In the genomic region with DNA sequence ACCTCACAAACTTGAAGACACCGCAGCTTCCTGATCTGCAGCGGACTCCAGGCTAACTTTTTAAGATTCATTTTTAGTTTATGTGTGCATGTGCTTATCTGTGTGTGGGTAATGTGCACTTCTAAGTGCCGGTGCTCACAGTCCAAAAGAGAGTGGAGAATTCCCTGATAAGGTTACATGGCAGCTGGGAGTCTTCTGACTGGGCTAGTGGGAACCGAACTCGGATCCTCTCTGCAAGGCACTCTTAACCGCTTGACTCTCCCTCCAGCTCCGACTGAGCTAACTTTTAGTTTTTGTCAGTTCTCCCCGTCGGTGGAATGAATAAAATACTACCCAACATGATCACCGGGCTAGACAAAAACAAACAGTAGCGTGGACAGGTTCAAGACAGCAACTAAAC, we compare ENCODE assay signal across 8 mouse cellular contexts. TPM values are rescaled to one million over a fixed set of nuclear protein-coding genes. Genes with fewer than 3 reads are reported as not detected.
A peak's percentile ranks its signal among the peaks of the same experiment; 100 is the strongest.
DNase-seq lines count a peak whose midpoint lies in the region; ATAC-seq and TF ChIP-seq lines count a peak whose summit lies in the region.

No protein-coding gene starts in this region.

- DNase-seq in kidney, adult 11 months = no peak
- peak; percentile 29 for DNase-seq in R1 (ENCODE audit: low read depth, low spot score)
- no peak for DNase-seq in forebrain, postnatal 0 days
- DNase-seq in liver, adult 2 months (ENCODE audit: extremely low read depth, low read depth, low spot score) = peak; percentile 20
- DNase-seq in gastrocnemius, postnatal 10 days = no peak
- no peak for DNase-seq in layer of hippocampus, adult 18-20 months (ENCODE audit: low spot score in 2 of 2)

- H3K4me2 ChIP-seq in kidney, embryonic 15.5 days = peak overlapping the region; percentile 73
- H3K4me2 ChIP-seq in forebrain, postnatal 0 days (ENCODE audit: low read depth) = peak overlapping the region; percentile 77
- peak overlapping the region; percentile 67 for H3K4me2 ChIP-seq in stomach, embryonic 14.5 days (replicated peaks; ENCODE audit: low read depth, low read length)

- H3K36me3 ChIP-seq in kidney, embryonic 15.5 days = peaks cover 48% of the 10 kb centered on the region
- peaks cover 27% of the 10 kb centered on the region; the same call in 1 of the 2 replicates for H3K36me3 ChIP-seq in forebrain, postnatal 0 days (ENCODE audit: insufficient read depth)
- H3K36me3 ChIP-seq in liver, adult 2 months (ENCODE audit: control insufficient read depth, insufficient read depth, low read length) = peaks cover 27% of the 10 kb centered on the region
- H3K36me3 ChIP-seq in stomach, embryonic 14.5 days (ENCODE audit: control insufficient read depth, insufficient read depth, low read length) = peaks cover 23% of the 10 kb centered on the region

- WGBS in kidney, embryonic 15.5 days = 10% methylated on average over 11 of the region's 11 CpGs
- 11% methylated on average over 11 of the region's 11 CpGs for WGBS in forebrain, postnatal 0 days
- 7% methylated on average over 11 of the region's 11 CpGs for WGBS in liver, adult 2 months
- 8% methylated on average over 11 of the region's 11 CpGs for WGBS in stomach, embryonic 14.5 days

- no peak for ATAC-seq in kidney, embryonic 15.5 days (replicated peaks; ENCODE audit: low FRiP score)
- no peak for ATAC-seq in forebrain, postnatal 0 days
- ATAC-seq in stomach, embryonic 14.5 days (ENCODE audit: insufficient number of reproducible peaks, insufficient read depth, low FRiP score, low read depth) = no peak

- TF ChIP-seq CTCF in forebrain, postnatal 0 days (IDR thresholded peaks at IDR 0.05; ENCODE audit: low read depth) = no peak
- TF ChIP-seq CTCF in liver, adult 2 months (IDR thresholded peaks at IDR 0.05; ENCODE audit: low read depth, low read length) = no peak

- no peak for TF ChIP-seq POLR2A in liver, adult 2 months (IDR thresholded peaks at IDR 0.05; ENCODE audit: extremely low read depth, insufficient read depth, low read length)

- H3K4me3 ChIP-seq in kidney, embryonic 15.5 days (replicated peaks) = peak overlapping the region; percentile 83
- peak overlapping the region; percentile 98 for H3K4me3 ChIP-seq in forebrain, postnatal 0 days (ENCODE audit: low read depth, low read length)
- peak overlapping the region; percentile 88 for H3K4me3 ChIP-seq in liver, adult 2 months (ENCODE audit: insufficient read depth, low read depth, low read length)
- H3K4me3 ChIP-seq in stomach, embryonic 14.5 days (ENCODE audit: low read depth, low read length) = peak overlapping the region; percentile 68

- H3K9me3 ChIP-seq in kidney, embryonic 15.5 days (replicated peaks) = no peaks in the 10 kb centered on the region
- no peaks in the 10 kb centered on the region for H3K9me3 ChIP-seq in forebrain, postnatal 0 days (ENCODE audit: low read length)
- no peaks in the 10 kb centered on the region for H3K9me3 ChIP-seq in stomach, embryonic 14.5 days (ENCODE audit: control insufficient read depth, low read depth, low read length)

- peak overlapping the region; percentile 91 for H3K27ac ChIP-seq in kidney, embryonic 15.5 days
- H3K27ac ChIP-seq in forebrain, postnatal 0 days (ENCODE audit: low read depth, low read length) = peak overlapping the region; percentile 92; the same call in 1 of the 2 replicates
- H3K27ac ChIP-seq in liver, adult 2 months (replicated peaks; ENCODE audit: insufficient read depth, low read depth, low read length) = peak overlapping the region; percentile 75
- peak overlapping the region; percentile 91; the same call in 1 of the 2 replicates for H3K27ac ChIP-seq in stomach, embryonic 14.5 days (ENCODE audit: low read length)

- peaks cover 23% of the 10 kb centered on the region for H3K4me1 ChIP-seq in kidney, embryonic 15.5 days
- peaks cover 23% of the 10 kb centered on the region for H3K4me1 ChIP-seq in forebrain, postnatal 0 days (ENCODE audit: insufficient read depth)
- peaks cover 14% of the 10 kb centered on the region; the same call in 1 of the 2 replicates for H3K4me1 ChIP-seq in liver, adult 2 months (ENCODE audit: control insufficient read depth, insufficient read depth, low read length)
- H3K4me1 ChIP-seq in stomach, embryonic 14.5 days (ENCODE audit: control insufficient read depth, insufficient read depth, low read length) = peaks cover 10% of the 10 kb centered on the region; the same call in 1 of the 2 replicates

- H3K27me3 ChIP-seq in kidney, embryonic 15.5 days = no peaks in the 10 kb centered on the region
- no peaks in the 10 kb centered on the region for H3K27me3 ChIP-seq in forebrain, postnatal 0 days (ENCODE audit: insufficient read depth, low read length)
- H3K27me3 ChIP-seq in liver, adult 2 months (ENCODE audit: control insufficient read depth, insufficient read depth, low read length) = no peaks in the 10 kb centered on the region
- H3K27me3 ChIP-seq in stomach, embryonic 14.5 days (ENCODE audit: control insufficient read depth, insufficient read depth, low read length) = no peaks in the 10 kb centered on the region

- H3K79me2 ChIP-seq in liver, adult 2 months (ENCODE audit: control insufficient read depth, insufficient read depth, low read length) = peaks cover 22% of the 10 kb centered on the region; the same call in 1 of the 2 replicates

- peak overlapping the region; percentile 93 for H3K9ac ChIP-seq in kidney, embryonic 15.5 days
- peak overlapping the region; percentile 91 for H3K9ac ChIP-seq in forebrain, postnatal 0 days
- H3K9ac ChIP-seq in liver, adult 2 months (ENCODE audit: low read depth, low read length) = peak overlapping the region; percentile 66
- peak overlapping the region; percentile 62 for H3K9ac ChIP-seq in stomach, embryonic 14.5 days (replicated peaks; ENCODE audit: low read depth, low read length)

RNA-seq across cellular contexts. Expression of gene Eef1b2, which starts 0.8 kb away (rescaled TPM):
- 542 and 580 TPM in 2 replicates for polyA plus RNA-seq in kidney, embryonic 15.5 days (2015; fragmentation: Nextera tagmentation; extraction: Ambion mirVana)
- 769 and 814 TPM in 2 replicates for total RNA-seq in forebrain, postnatal 0 days (2014; rRNA removed)
- 477 and 542 TPM in 2 replicates for polyA plus RNA-seq in forebrain, postnatal 0 days (2015; fragmentation: Nextera tagmentation; extraction: Ambion mirVana)
- total RNA-seq in liver, adult 2 months (2014; rRNA removed) = 222 and 232 TPM in 2 replicates
- 174 and 202 TPM in 2 replicates for polyA plus RNA-seq in liver, adult 2 months (2012; rRNA removed)
- polyA plus RNA-seq in stomach, embryonic 14.5 days (2014; fragmentation: Nextera tagmentation; extraction: Ambion mirVana) = 670 and 693 TPM in 2 replicates
- 100 to 1,000 TPM; 594 to 615 TPM for total RNA-seq in gastrocnemius, postnatal 10 days (2021)
- 100 to 1,000 TPM; 348 to 359 TPM for total RNA-seq in layer of hippocampus, adult 18-20 months (2021)

RNA-seq across cellular contexts. Expression of gene Ndufs1, which starts 0.8 kb away (rescaled TPM):
- polyA plus RNA-seq in kidney, embryonic 15.5 days (2015; fragmentation: Nextera tagmentation; extraction: Ambion mirVana) = 156 and 159 TPM in 2 replicates
- total RNA-seq in forebrain, postnatal 0 days (2014; rRNA removed) = 122 and 147 TPM in 2 replicates
- 110 and 111 TPM in 2 replicates for polyA plus RNA-seq in forebrain, postnatal 0 days (2015; fragmentation: Nextera tagmentation; extraction: Ambion mirVana)
- 141 and 182 TPM in 2 replicates for total RNA-seq in liver, adult 2 months (2014; rRNA removed)
- 47.5 and 51.6 TPM in 2 replicates for polyA plus RNA-seq in liver, adult 2 months (2012; rRNA removed)
- 125 and 128 TPM in 2 replicates for polyA plus RNA-seq in stomach, embryonic 14.5 days (2014; fragmentation: Nextera tagmentation; extraction: Ambion mirVana)
- 100 to 1,000 TPM; 280 to 329 TPM for total RNA-seq in gastrocnemius, postnatal 10 days (2021)
- 100 to 1,000 TPM; 149 to 154 TPM for total RNA-seq in layer of hippocampus, adult 18-20 months (2021)

RNA-seq across cellular contexts. Expression of gene Gpr1, which starts 38.5 kb away (rescaled TPM):
- 0.10 and 0.13 TPM in 2 replicates for polyA plus RNA-seq in kidney, embryonic 15.5 days (2015; fragmentation: Nextera tagmentation; extraction: Ambion mirVana)
- total RNA-seq in forebrain, postnatal 0 days (2014; rRNA removed) = 0.62 and 0.95 TPM in 2 replicates
- 0.45 and 0.47 TPM in 2 replicates for polyA plus RNA-seq in forebrain, postnatal 0 days (2015; fragmentation: Nextera tagmentation; extraction: Ambion mirVana)
- total RNA-seq in liver, adult 2 months (2014; rRNA removed) = not detected in 2 replicates
- polyA plus RNA-seq in liver, adult 2 months (2012; rRNA removed) = not detected in 2 replicates
- 0.13 TPM in 1 of 2 replicates, not detected in the other for polyA plus RNA-seq in stomach, embryonic 14.5 days (2014; fragmentation: Nextera tagmentation; extraction: Ambion mirVana)
- under 1 TPM; 0.29 to 0.59 TPM for total RNA-seq in gastrocnemius, postnatal 10 days (2021)
- under 1 TPM; 0.47 to 0.48 TPM for total RNA-seq in layer of hippocampus, adult 18-20 months (2021)

Comparison
In these comparisons a context has a peak if more than half of its experiments do, and no peak if none do; other contexts are left out.
1. DNase-seq: peak in R1 (single experiment) and liver, adult 2 months (single experiment); none in kidney, adult 11 months (single experiment), forebrain, postnatal 0 days (single experiment), gastrocnemius, postnatal 10 days (single experiment) and layer of hippocampus, adult 18-20 months (0 of 2).
2. Peak in every context shown above with its lines, with median percentiles within 50 percentile points of each other: H3K27ac ChIP-seq, H3K4me2 ChIP-seq, H3K4me3 ChIP-seq and H3K9ac ChIP-seq.